Mouse (Mus musculus): Measurements from ENCODE around the gene Dlx1. TPM values are rescaled to one million over a fixed set of nuclear protein-coding genes. Genes with fewer than 3 reads are reported as not detected.
A peak's percentile ranks its signal among the peaks of the same experiment; 100 is the strongest.

The Dlx1 gene
- total RNA-seq, 2 experiments from 2014 or later = 0.23 to 0.43 TPM

- no peak for DNase-seq
Measured at GRCm38 (mm10) chr2:71546640-71547071, 18.7 kb downstream of the Dlx1 start, which contains the start of gene Dlx2. Gene Dlx2, minus strand, starts transcription at chr2:71546754.

- peak; percentile 82 to 83 for DNase-seq
Measured at GRCm38 (mm10) chr2:71547829-71548228, 19.9 kb downstream of the Dlx1 start.

GRCm38 (mm10) chr2:71550330-71550729 is 22.4 kb downstream of the Dlx1 start:
- no peak for DNase-seq

- no peak for DNase-seq
Measured at GRCm38 (mm10) chr2:71551704-71552103, 23.8 kb downstream of the Dlx1 start.

GRCm38 (mm10) chr2:71556071-71556470 is 28.2 kb downstream of the Dlx1 start:
- no peak for DNase-seq

GRCm38 (mm10) chr2:71566466-71566865 is 38.6 kb downstream of the Dlx1 start:
- DNase-seq = no peak

GRCm38 (mm10) chr2:71573736-71574135 is 45.8 kb downstream of the Dlx1 start:
- DNase-seq = no peak

- no peak for DNase-seq
Measured at GRCm38 (mm10) chr2:71577059-71577458, 49.1 kb downstream of the Dlx1 start.

- peak; percentile 82 to 87 for DNase-seq
Measured at GRCm38 (mm10) chr2:71580632-71581466, 52.9 kb downstream of the Dlx1 start.

- no peak for DNase-seq
Measured at GRCm38 (mm10) chr2:71581488-71581887, 53.6 kb downstream of the Dlx1 start.

Other genes starting within 250 kb of the Dlx1 start
- 100 to 1,000 TPM in 1 of 2 experiments, 10 to 100 TPM in 1; 53.6 to 106 TPM for gene Slc25a12, start 160.4 kb upstream of the Dlx1 start, total RNA-seq (2021)
- 10 to 100 TPM; 30.7 to 35.8 TPM for gene Hat1, start 139.2 kb upstream of the Dlx1 start, total RNA-seq (2021)
- 10 to 100 TPM; 27.5 to 30.6 TPM for gene Metap1d, start 74.8 kb upstream of the Dlx1 start, total RNA-seq (2021)
- under 1 TPM in 1 of 2 experiments, not detected in 1; 0.16 TPM for gene Dlx2, start 18.6 kb downstream of the Dlx1 start, total RNA-seq (2021)
- 100 to 1,000 TPM; 156 to 185 TPM for gene Itga6, start 217.5 kb downstream of the Dlx1 start, total RNA-seq (2021)